Mouse (Mus musculus): ENCODE results near the gene Gm6408. TPM values are rescaled to one million over a fixed set of nuclear protein-coding genes. Genes with fewer than 3 reads are reported as not detected.
"Not testable (repeated sequence)": the region's sequence is repeated elsewhere in the genome, so short reads cannot be mapped to it uniquely, and the experiment has no call there.

Gene Gm6408
- polyA plus RNA-seq, 1 experiment from 2014 or later: not detected

DNA sequence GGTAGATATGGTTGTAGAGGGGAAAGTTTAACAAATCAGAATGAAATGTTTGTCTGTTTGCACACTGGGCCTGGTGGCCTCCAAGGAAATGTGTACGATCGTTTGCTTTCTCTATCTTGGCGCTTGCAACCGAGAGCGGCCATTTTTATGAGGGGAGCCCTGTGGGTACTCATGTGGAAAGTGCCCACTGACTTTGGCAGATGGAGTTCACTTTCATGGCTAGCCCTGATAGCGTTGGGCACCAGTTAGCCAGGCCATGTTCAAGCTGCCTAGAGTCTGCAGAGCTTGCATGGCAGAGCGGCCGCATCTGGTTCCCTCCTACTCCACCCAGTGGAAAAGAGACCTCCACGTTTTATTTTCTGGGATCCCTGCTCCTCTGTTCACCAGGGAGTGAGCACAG lies 10.9 kb upstream of the Gm6408 start:
- Histone ChIP-seq H3K27me3 (ENCODE audit: insufficient read depth, poor library complexity, severe bottlenecking) (0 out of 2 replicates have a peak, but pooled peaks cover 3% of the 10 kb centered on the region), H3K4me3 (no peak overlapping the region), H3K27ac (no peak overlapping the region), H3K4me1 (no peaks in the 10 kb centered on the region), H3K36me3 (no peaks in the 10 kb centered on the region), H3K9me3 (no peaks in the 10 kb centered on the region)
- DNase-seq (ENCODE audit: low spot score): no peak
- 84% methylated on average over 9 of the region's 9 CpGs for WGBS

DNA sequence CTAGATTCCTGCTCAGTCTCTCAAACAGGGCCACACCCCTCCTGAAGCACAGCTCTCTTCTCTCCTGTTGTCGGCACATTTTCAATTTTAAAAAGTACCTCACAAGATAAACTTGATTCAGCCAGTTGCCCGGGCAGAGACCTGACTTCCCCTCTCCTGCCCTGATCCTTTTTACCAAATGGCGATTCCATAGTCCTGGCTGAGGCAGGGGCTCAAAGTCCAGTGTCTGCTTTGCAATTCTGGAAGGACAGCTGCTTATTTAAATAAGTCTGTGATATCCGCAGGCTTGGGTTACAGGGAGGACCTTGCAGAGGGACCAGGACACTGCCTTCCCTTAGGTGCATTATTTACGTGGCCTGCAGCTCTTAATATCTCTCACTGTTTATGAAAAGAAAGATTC lies 10.5 kb upstream of the Gm6408 start:
- H3K27ac ChIP-seq: no peak overlapping the region
- 78% methylated on average over 5 of the region's 5 CpGs for WGBS
- H3K9me3 ChIP-seq: no peaks in the 10 kb centered on the region
- no peaks in the 10 kb centered on the region for H3K27me3 ChIP-seq (ENCODE audit: insufficient read depth, poor library complexity, severe bottlenecking)
- no peaks in the 10 kb centered on the region for H3K36me3 ChIP-seq
- DNase-seq (ENCODE audit: low spot score): no peak
- no peaks in the 10 kb centered on the region for H3K4me1 ChIP-seq
- no peak overlapping the region for H3K4me3 ChIP-seq

DNA sequence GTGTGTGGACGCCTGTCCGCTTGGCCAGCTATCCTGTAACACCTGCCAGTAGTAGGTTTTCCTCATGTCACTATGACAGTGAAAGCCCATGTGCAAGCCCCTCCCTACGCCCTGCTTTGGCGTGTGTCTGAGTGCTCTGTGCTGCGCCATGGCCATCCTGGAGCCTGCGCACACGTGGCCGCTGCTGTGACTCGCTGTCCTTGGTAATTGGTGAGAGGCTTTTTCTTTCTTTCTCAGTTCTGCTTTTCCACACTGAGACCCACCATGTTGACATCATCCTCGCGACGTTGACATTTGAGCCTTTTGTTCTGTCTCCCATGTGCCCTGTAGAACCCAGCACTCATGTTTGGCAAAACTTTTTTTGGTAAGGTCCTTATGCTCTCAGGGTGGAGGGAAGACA lies 9.9 kb upstream of the Gm6408 start:
- Histone ChIP-seq H3K36me3 (no peaks in the 10 kb centered on the region), H3K4me3 (no peak overlapping the region), H3K4me1 (no peaks in the 10 kb centered on the region), H3K27me3 (ENCODE audit: insufficient read depth, poor library complexity, severe bottlenecking) (no peaks in the 10 kb centered on the region), H3K27ac (no peak overlapping the region), H3K9me3 (no peaks in the 10 kb centered on the region)
- DNase-seq (ENCODE audit: low spot score): no peak
- WGBS: 91% methylated on average over 12 of the region's 12 CpGs

DNA sequence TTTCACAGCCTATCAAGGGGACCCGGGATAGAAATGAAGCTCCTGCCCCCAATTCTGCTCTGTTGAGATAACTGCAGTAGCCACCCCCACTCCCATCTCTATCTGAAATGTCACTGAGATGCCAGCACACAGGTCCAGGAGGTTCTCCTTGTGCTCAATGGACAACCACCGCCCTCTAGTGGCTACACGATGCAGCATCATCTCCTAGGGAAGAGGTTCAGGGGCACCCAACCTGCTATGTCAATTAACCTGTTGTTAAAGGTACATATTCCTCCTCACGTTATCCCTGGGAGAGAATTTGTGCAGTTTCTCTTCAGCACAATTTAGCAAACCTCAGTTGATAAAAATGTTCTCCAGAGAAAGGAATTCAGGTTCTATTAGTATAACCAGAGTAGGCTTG lies 2.2 kb upstream of the Gm6408 start:
- H3K36me3 ChIP-seq; H3K4me1 ChIP-seq; H3K9me3 ChIP-seq; DNase-seq (ENCODE audit: low spot score); H3K27ac ChIP-seq; H3K27me3 ChIP-seq (ENCODE audit: insufficient read depth, poor library complexity, severe bottlenecking); H3K4me3 ChIP-seq: not testable (repeated sequence)
- 11% methylated on average over 4 of the region's 4 CpGs for WGBS

DNA sequence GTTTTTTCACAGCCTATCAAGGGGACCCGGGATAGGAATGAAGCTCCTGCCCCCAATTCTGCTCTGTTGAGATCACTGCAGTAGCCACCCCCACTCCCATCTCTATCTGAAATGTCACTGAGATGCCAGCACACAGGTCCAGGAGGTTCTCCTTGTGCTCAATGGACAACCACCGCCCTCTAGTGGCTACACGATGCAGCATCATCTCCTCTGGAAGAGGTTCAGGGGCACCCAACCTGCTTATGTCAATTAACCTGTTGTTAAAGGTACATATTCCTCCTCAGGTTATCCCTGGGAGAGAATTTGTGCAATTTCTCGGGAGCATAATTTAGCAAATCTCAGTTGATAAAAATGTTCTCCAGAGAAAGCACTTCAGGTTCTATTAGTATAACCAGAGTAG lies 7.2 kb downstream of the Gm6408 start:
- H3K4me3 ChIP-seq; H3K27me3 ChIP-seq (ENCODE audit: insufficient read depth, poor library complexity, severe bottlenecking); H3K4me1 ChIP-seq; H3K36me3 ChIP-seq; H3K9me3 ChIP-seq; DNase-seq (ENCODE audit: low spot score); H3K27ac ChIP-seq: not testable (repeated sequence)
- 12% methylated on average over 3 of the region's 4 CpGs for WGBS

DNA sequence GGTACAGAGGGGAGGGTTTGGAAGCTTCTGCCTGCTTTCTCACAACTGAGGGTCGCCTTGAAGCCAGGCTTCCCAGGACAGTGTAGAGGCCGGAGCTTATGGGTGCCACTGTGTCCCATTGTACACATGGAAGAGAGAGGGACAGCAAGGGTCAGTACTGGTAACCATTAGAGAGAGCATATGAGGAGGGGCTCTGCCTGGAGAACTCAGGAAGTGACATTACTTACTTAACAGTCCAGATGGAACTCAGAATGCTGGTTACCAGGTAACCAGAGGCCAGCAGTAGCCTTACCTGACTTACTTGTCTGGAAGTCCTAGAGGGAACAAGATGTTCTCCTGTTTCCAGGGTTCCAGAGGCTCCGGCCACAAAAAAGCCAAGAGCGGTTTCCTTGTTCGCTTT lies 9.3 kb downstream of the Gm6408 start, which contains the start of gene Gm6370:
Gm6370 (plus strand) TSS at position 301 of the 400 bp plus-strand sequence.
- not testable (repeated sequence) for H3K9me3 ChIP-seq; DNase-seq (ENCODE audit: low spot score); H3K27me3 ChIP-seq (ENCODE audit: insufficient read depth, poor library complexity, severe bottlenecking); H3K4me3 ChIP-seq; H3K4me1 ChIP-seq; H3K27ac ChIP-seq; H3K36me3 ChIP-seq
- WGBS: no CpG with 5 or more reads among the region's 5 CpGs

DNA sequence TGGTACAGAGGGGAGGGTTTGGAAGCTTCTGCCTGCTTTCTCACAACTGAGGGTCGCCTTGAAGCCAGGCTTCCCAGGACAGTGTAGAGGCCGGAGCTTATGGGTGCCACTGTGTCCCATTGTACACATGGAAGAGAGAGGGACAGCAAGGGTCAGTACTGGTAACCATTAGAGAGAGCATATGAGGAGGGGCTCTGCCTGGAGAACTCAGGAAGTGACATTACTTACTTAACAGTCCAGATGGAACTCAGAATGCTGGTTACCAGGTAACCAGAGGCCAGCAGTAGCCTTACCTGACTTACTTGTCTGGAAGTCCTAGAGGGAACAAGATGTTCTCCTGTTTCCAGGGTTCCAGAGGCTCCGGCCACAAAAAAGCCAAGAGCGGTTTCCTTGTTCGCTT lies 20.3 kb downstream of the Gm6408 start, which contains the start of gene 4930449I24Rik:
4930449I24Rik (plus strand) TSS at position 301 of the 400 bp plus-strand sequence.
- WGBS: no CpG with 5 or more reads among the region's 5 CpGs
- not testable (repeated sequence) for H3K9me3 ChIP-seq; H3K4me1 ChIP-seq; H3K4me3 ChIP-seq; H3K36me3 ChIP-seq; H3K27me3 ChIP-seq (ENCODE audit: insufficient read depth, poor library complexity, severe bottlenecking); DNase-seq (ENCODE audit: low spot score); H3K27ac ChIP-seq

DNA sequence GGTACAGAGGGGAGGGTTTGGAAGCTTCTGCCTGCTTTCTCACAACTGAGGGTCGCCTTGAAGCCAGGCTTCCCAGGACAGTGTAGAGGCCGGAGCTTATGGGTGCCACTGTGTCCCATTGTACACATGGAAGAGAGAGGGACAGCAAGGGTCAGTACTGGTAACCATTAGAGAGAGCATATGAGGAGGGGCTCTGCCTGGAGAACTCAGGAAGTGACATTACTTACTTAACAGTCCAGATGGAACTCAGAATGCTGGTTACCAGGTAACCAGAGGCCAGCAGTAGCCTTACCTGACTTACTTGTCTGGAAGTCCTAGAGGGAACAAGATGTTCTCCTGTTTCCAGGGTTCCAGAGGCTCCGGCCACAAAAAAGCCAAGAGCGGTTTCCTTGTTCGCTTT lies 32.1 kb downstream of the Gm6408 start, which contains the start of gene Gm3402:
Gm3402 (plus strand) TSS at position 301 of the 400 bp plus-strand sequence.
- H3K9me3 ChIP-seq, H3K4me1 ChIP-seq: not testable (repeated sequence)

DNA sequence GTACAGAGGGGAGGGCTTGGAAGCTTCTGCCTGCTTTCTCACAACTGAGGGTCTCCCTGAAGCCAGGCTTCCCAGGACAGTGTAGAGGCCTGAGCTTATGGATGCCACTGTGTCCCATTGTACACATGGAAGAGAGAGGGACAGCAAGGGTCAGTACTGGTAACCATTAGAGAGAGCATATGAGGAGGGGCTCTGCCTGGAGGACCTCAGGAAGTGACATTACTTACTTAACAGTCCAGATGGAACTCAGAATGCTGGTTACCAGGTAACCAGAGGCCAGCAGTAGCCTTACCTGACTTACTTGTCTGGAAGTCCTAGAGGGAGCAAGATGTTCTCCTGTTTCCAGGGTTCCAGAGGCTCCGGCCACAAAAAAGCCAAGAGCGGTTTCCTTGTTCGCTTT lies 43.7 kb downstream of the Gm6408 start, which contains the start of gene Gm3404:
Gm3404 (plus strand) TSS at position 301 of the 400 bp plus-strand sequence.
- H3K4me1 ChIP-seq; H3K36me3 ChIP-seq; DNase-seq (ENCODE audit: low spot score); H3K9me3 ChIP-seq; H3K4me3 ChIP-seq; H3K27me3 ChIP-seq (ENCODE audit: insufficient read depth, poor library complexity, severe bottlenecking); H3K27ac ChIP-seq: not testable (repeated sequence)
- WGBS: 89% methylated on average over 3 of the region's 3 CpGs

More for the DNA sequence above, 32.1 kb downstream of the Gm6408 start, which contains the start of gene Gm3402:
- DNase-seq (ENCODE audit: low spot score); H3K27ac ChIP-seq; H3K36me3 ChIP-seq; H3K27me3 ChIP-seq (ENCODE audit: insufficient read depth, poor library complexity, severe bottlenecking); H3K4me3 ChIP-seq: not testable (repeated sequence)
- 93% methylated on average over 2 of the region's 5 CpGs for WGBS

Other genes starting within 250 kb of the Gm6408 start
- gene Wasf3, start 97.0 kb upstream of the Gm6408 start, polyA plus RNA-seq (2016; fragmentation: Nextera tagmentation; extraction: Ambion mirVana): 0.69 and 2.0 TPM in 2 replicates
- gene Gm6370, start 9.4 kb downstream of the Gm6408 start, polyA plus RNA-seq (2016; fragmentation: Nextera tagmentation; extraction: Ambion mirVana): not detected in 2 replicates
- not detected in 2 replicates for gene 4930449I24Rik, start 20.4 kb downstream of the Gm6408 start, polyA plus RNA-seq (2016; fragmentation: Nextera tagmentation; extraction: Ambion mirVana)
- gene Gm3402, start 32.2 kb downstream of the Gm6408 start, polyA plus RNA-seq (2016; fragmentation: Nextera tagmentation; extraction: Ambion mirVana): not detected in 2 replicates
- gene Gm3404, start 43.8 kb downstream of the Gm6408 start, polyA plus RNA-seq (2016; fragmentation: Nextera tagmentation; extraction: Ambion mirVana): not detected in 2 replicates
- not detected in 2 replicates for gene Gm3409, start 55.7 kb downstream of the Gm6408 start, polyA plus RNA-seq (2016; fragmentation: Nextera tagmentation; extraction: Ambion mirVana)
- not detected in 2 replicates for gene Gm3415, start 74.2 kb downstream of the Gm6408 start, polyA plus RNA-seq (2016; fragmentation: Nextera tagmentation; extraction: Ambion mirVana)
- gene Gpr12, start 103.3 kb downstream of the Gm6408 start, polyA plus RNA-seq (2016; fragmentation: Nextera tagmentation; extraction: Ambion mirVana): 0.09 and 0.23 TPM in 2 replicates

All from heart, embryonic 10.5 days (tissue).